Mouse (Mus musculus): Measurements from ENCODE around the gene Ephb3.
"Not testable (repeated sequence)": the region's sequence is repeated elsewhere in the genome, so short reads cannot be mapped to it uniquely, and the experiment has no call there.

The Ephb3 gene

GRCm38 (mm10) chr16:21204367-21205092, at the start of gene Ephb3:
Ephb3 (plus strand) TSS chr16:21204755.
- peak; percentile 97 for DNase-seq (ENCODE audit: low spot score)

GRCm38 (mm10) chr16:21156261-21156660, 48.3 kb upstream of the Ephb3 start:
- not testable (repeated sequence) for DNase-seq (ENCODE audit: low spot score)

GRCm38 (mm10) chr16:21159226-21159625, 45.3 kb upstream of the Ephb3 start:
- not testable (repeated sequence) for DNase-seq (ENCODE audit: low spot score)

- not testable (repeated sequence) for DNase-seq (ENCODE audit: low spot score)
Observed at GRCm38 (mm10) chr16:21163423-21163822, 41.1 kb upstream of the Ephb3 start.

- not testable (repeated sequence) for DNase-seq (ENCODE audit: low spot score)
Observed at GRCm38 (mm10) chr16:21165343-21166220, 39.0 kb upstream of the Ephb3 start.

GRCm38 (mm10) chr16:21168730-21169129, 35.8 kb upstream of the Ephb3 start:
- DNase-seq (ENCODE audit: low spot score) = no peak

- no peak for DNase-seq (ENCODE audit: low spot score)
Observed at GRCm38 (mm10) chr16:21175236-21175635, 29.3 kb upstream of the Ephb3 start.

GRCm38 (mm10) chr16:21182108-21182507, 22.4 kb upstream of the Ephb3 start:
- DNase-seq (ENCODE audit: low spot score) = no peak

- DNase-seq (ENCODE audit: low spot score) = no peak
Observed at GRCm38 (mm10) chr16:21184697-21185096, 19.9 kb upstream of the Ephb3 start.

- no peak for DNase-seq (ENCODE audit: low spot score)
Observed at GRCm38 (mm10) chr16:21187568-21187967, 17.0 kb upstream of the Ephb3 start.

GRCm38 (mm10) chr16:21188345-21188744, 16.2 kb upstream of the Ephb3 start:
- DNase-seq (ENCODE audit: low spot score) = no peak

- no peak for DNase-seq (ENCODE audit: low spot score)
Observed at GRCm38 (mm10) chr16:21191569-21191968, 13.0 kb upstream of the Ephb3 start.

GRCm38 (mm10) chr16:21192509-21193354, 11.8 kb upstream of the Ephb3 start:
- no peak for DNase-seq (ENCODE audit: low spot score)

- no peak for DNase-seq (ENCODE audit: low spot score)
Observed at GRCm38 (mm10) chr16:21194182-21194581, 10.4 kb upstream of the Ephb3 start.

GRCm38 (mm10) chr16:21195260-21195866, 9.2 kb upstream of the Ephb3 start:
- no peak for DNase-seq (ENCODE audit: low spot score)

- no peak for DNase-seq (ENCODE audit: low spot score)
Observed at GRCm38 (mm10) chr16:21196576-21196975, 8.0 kb upstream of the Ephb3 start.

- no peak for DNase-seq (ENCODE audit: low spot score)
Observed at GRCm38 (mm10) chr16:21197542-21197941, 7.0 kb upstream of the Ephb3 start.

- DNase-seq (ENCODE audit: low spot score) = no peak
Observed at GRCm38 (mm10) chr16:21198006-21198405, 6.5 kb upstream of the Ephb3 start.

GRCm38 (mm10) chr16:21198529-21198928, 6.0 kb upstream of the Ephb3 start:
- no peak for DNase-seq (ENCODE audit: low spot score)

- DNase-seq (ENCODE audit: low spot score) = no peak
Observed at GRCm38 (mm10) chr16:21199426-21199825, 5.1 kb upstream of the Ephb3 start.

- DNase-seq (ENCODE audit: low spot score) = no peak
Observed at GRCm38 (mm10) chr16:21202731-21203130, 1.8 kb upstream of the Ephb3 start.
